Mouse (Mus musculus) heart, adult 8-10 months (tissue): ENCODE measurements around the gene Khk. TPM values are rescaled to one million over a fixed set of nuclear protein-coding genes. Genes with fewer than 3 reads are reported as not detected.

Experiments used
- DNase-seq: peaks from one replicate; pipeline ENCODE4 v3.0.0; 2022; ENCODE audit warnings: low spot score
- total RNA-seq, 4 experiments: library from RNA; stranded (reverse); gene quantifications; 2 replicates each; pipeline ENCODE4 v1.2.4; 2022

Khk gene
- total RNA-seq, 4 experiments from 2014 or later: 23.8 to 31.8 (median 26.6) TPM

DNA sequence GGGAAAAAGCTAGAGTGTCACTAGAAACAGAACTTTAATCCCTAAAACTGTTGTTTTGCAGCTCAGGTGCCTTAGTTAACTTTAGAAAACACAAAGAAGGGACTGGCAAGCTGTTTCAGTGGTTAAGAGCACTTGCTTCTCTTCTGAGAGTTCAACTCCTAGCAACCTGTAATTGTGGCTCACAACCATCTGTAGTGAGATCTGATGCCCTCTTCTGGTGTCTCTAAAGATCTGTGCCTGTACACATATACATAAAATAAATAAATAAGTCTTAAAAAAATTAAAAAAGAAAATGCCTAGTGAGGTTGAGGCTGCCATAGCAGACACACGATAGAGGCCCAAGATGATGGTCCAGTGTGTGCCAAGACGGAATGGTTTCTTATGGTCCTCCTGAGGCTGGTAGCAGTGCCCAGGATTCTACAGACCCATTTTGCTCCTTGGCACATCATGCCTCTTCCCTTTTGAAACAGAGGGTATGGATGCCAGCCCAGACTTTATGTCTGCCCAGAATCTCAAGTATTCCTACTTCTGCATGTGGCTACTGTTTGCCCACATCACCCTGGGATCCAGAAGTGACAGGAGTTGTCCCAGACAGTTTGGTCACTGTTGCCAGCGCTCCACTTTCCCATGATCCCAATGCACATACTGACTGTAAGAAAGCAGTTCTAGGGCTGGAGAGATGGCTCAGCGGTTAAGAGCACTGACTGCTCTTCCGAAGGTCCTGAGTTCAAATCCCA is 13.7 kb downstream of the Khk start:
- no peak for DNase-seq

- DNase-seq: no peak
Observed at GRCm38 (mm10) chr5:30943004-30943403, 21.8 kb downstream of the Khk start.

DNA sequence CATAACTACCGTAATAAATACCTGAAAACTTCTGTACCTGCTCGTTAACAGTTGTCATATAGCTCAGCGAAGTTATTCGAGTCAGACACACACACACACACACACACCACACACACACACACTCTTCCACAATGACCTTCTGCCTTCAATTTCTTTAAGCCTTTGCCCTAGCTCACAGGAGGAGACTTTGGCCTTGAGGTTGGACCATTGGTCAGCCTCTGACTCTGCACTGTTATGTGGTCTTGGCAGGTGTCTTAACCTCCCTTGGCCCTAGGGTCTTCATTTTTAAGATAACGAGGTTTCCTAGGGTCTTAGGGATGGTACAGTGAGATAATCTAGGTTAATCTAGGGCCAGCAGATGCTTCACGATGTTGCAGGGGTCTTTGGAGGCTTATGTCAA is 23.1 kb downstream of the Khk start:
- DNase-seq: no peak

GRCm38 (mm10) chr5:30944956-30945781 is 23.9 kb downstream of the Khk start, which contains the start of gene Cgref1:
Gene Cgref1 (minus strand): TSS chr5:30945591.
- no peak for DNase-seq

DNA sequence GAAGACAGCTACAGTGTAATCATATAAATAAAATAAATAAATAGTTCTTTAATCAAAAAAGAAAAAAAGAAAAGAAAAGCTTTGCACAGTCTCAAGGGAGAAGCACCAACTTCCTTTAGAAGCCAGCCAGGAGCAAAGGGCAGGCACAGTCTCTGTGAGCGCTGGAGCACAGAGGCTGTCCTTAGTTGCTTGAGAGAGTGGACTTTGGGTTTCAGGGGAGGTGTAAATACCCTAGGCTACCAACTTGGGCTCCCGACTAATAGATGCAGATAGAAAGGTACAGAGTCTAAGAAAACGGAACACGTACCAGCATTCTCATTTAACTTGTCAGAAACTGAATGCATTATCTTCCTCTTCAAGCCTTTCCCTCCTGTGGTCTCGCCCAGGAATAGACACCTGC is 27.4 kb downstream of the Khk start:
- no peak for DNase-seq

- DNase-seq: peak; percentile 91
Observed at GRCm38 (mm10) chr5:30949654-30950326, 28.6 kb downstream of the Khk start.

DNA sequence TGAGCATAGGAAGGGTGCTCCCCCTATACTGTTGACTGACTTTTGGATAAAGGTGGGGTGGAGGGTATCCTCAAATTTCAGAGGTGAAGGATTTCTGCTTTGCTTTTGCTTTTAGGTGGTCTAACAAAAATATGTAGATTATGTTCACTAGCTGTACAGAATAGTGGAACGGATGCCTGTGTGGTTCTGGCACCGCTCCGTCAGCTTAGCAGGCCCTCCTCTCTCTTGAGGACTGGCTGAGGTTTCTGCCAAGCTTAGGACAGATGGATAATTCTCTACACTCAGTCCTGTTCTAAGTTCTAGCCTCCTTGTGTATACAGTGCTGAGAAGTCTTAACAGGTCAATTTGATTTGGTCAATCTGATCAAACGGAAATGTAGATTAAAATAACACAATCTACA is 29.2 kb downstream of the Khk start:
- DNase-seq: no peak

- DNase-seq: no peak
Observed at GRCm38 (mm10) chr5:30950922-30951321, 29.7 kb downstream of the Khk start.

- DNase-seq: no peak
Observed at GRCm38 (mm10) chr5:30951706-30952105, 30.5 kb downstream of the Khk start.

DNA sequence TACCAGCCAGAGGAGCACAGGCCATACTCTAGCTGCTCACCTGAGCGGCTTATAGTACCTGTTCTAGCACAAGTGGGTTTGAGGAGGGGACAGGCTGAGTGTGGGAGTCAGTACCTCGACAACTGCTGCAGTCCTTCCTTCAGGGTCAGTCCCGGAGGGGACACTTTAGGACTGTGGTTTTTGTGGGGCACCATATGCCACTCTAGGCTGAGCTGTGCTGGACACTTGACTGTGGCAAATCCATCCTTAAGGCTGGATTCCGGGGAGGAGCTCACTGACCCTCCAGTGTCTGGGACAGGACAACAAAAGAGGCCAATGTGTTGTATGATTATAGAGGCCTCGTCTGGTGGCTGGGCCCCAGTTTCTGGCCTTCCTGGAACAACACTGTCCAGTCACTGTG is 31.3 kb downstream of the Khk start:
- no peak for DNase-seq

GRCm38 (mm10) chr5:30954065-30954464 is 32.8 kb downstream of the Khk start:
- no peak for DNase-seq

DNA sequence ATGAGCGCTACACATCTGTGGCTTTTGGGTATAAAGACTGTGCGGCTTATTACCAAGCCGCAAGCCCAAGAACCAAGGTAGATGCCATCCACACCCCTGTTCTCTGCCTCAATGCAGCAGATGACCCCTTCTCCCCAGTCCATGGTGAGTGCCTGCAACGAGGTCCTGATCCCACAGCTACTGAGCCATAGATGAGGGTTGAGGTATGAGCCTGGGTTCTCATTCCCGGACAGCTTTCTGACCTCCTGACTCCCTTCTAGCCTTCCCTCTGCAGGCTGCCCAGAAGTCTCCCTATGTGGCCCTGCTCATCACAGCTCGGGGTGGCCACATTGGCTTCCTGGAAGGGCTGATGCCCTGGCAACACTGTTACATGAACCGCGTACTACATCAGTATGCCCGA is 33.3 kb downstream of the Khk start:
- no peak for DNase-seq

DNA sequence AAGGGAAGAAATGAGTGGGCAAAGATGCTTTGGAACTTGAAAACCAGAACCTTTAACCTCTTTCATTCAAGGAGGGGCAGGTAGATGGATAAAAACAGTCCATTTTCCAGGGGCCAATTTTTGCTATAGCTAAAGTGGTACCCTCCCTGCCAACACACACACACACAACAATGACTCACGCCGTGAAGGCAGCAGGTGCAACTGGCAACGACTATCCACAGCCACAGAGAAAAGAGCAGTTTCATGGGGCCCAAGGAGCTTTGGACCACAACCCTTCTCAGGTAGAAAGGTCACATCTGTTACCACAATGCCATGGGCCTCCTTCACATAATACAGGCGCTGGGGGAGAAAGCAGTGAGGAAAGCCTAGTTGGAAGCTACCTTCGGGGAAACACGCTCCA is 34.5 kb downstream of the Khk start:
- DNase-seq: no peak

- no peak for DNase-seq
Observed at GRCm38 (mm10) chr5:30957891-30958290, 36.7 kb downstream of the Khk start.

DNA sequence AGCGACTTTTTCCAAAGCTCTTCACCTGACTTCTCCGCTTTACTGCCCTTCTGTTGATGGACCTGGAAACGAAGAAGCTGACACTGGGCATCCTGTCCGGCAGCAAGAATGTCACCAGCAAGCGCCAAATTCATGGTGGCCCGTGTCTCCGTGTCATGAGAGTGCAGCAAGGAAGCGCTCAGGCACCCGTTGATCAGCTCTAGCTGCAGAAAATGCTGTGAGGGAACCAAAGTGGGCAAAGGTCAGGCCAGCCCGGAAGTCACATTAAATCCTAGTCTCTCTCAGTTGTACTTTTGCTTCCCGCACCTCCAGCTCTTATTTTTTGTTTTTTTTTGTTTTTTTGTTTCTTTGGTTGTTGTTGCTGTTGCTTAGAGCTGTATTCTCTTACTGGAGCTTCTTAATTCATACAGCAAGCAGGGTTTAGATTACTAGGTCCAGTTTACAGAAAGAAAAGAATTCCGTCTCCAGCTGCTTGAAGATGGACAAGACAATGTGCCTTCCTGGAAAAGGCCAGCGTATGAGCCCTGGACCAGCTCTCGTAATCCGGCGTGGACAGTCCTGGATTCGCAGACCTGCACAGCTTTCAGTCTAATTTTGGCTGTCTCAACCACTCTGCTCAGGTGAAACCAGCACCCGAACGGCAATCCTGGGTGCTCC is 38.1 kb downstream of the Khk start:
- DNase-seq: no peak

GRCm38 (mm10) chr5:30959966-30960501 is 38.8 kb downstream of the Khk start, which contains the start of gene Preb:
Gene Preb (minus strand): TSS chr5:30960361.
- DNase-seq: peak; percentile 98

- no peak for DNase-seq
Observed at GRCm38 (mm10) chr5:30960814-30961213, 39.6 kb downstream of the Khk start.

DNA sequence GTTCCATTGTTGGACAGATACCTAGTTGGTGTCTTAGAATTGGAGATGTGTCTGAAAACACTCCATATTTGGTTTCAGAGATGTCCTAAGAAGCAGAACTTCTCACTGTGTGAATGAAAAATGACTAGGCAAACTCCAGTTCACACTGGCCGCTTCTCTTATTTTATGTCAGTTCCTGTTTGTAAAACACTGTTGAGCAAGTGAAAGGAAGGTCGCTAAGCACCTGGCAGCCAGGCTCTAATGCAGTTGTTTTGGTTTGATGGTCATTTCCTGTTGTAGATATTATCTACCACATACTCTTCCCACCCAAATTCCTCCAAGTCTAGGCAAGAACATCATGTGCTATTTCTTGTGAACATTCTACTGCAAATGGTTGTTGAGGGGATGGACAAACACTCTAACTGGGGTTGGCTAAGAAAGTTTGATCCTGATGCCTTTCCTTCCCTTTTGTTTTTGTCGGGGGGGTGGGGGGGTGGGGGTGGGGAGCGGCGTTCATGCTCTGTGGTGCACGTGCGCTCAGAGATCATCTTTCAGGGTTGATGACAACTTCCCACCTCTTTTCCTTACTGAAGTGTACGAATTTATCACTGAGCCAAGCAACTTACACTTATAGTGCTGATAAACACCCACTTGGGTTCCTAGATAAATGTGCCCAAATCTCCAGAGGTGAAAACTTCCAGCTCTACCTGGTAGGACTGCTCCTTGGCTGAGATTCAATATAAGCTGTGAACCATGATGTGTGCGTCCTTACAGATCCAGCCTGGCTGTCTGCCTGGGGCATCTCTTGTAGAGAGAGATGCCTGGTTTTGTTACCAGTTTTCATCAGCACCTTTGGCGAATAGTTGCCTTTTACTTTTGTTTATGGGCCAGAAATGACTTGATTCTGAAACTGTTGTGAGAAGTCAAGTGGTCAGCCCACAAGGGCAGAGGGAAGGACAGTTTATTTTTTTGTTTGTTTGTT is 40.6 kb downstream of the Khk start:
- peak; percentile 41 for DNase-seq

- no peak for DNase-seq
Observed at GRCm38 (mm10) chr5:30963916-30964315, 42.7 kb downstream of the Khk start.

DNA sequence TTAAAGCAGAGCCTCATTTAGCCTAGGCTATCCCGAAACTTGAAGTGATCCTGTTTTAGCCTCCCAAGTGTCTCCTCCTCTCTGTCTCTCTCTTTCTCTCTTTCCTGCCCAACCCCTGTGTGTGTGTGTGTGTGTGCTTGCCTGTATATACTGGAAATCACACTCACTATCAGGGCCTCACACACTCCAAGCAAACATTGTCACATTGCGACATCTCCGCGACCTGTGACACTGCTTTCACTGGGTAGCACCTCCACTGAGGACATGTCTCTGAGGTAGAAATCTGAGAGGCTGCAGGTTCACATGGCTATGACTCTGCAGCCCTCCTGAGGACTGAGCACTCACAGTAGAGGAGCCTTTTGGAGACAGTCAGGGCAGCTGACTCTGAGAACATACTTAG is 45.0 kb downstream of the Khk start:
- DNase-seq: no peak
